Mouse (Mus musculus): ENCODE results near the gene Emp1.

DNA sequence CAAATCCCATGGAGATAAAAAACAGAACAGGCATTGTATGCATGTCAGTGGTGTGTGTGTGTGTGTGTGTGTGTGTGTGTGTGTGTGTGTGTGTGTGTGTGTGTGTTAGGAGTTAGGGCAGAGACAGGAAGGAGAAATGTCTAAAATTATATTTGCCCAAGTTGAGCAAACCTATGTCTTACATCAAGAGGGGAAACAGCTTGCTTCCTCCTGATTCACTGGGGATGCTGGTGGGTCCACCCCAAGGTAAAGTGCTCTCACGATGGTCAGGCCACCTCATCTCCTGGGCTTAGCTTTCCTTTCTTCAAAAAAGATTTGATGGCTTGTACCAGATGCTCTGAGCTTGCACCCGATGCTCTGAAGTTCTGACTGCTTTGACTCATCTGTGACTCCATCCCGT, 38.2 kb upstream of the Emp1 start:
- TF ChIP-seq MAX (IDR thresholded peaks at IDR 0.05; ENCODE audit: low read depth) = no peak
- no peak for TF ChIP-seq POLR2A (IDR thresholded peaks at IDR 0.05; ENCODE audit: insufficient read length, low read depth)
- TF ChIP-seq REST (IDR thresholded peaks at IDR 0.05; ENCODE audit: insufficient read depth, insufficient read length) = no peak
- no peak for TF ChIP-seq TCF12 (IDR thresholded peaks at IDR 0.05; ENCODE audit: insufficient read depth, poor library complexity, severe bottlenecking)
- no peak for TF ChIP-seq E2F4 (IDR thresholded peaks at IDR 0.05; ENCODE audit: insufficient read depth)
- no peak for TF ChIP-seq POLR2AphosphoS2 (IDR thresholded peaks at IDR 0.05; ENCODE audit: insufficient read length, low read depth)
